ENCODE assay signal across 8 mouse cellular contexts in the genomic region with DNA sequence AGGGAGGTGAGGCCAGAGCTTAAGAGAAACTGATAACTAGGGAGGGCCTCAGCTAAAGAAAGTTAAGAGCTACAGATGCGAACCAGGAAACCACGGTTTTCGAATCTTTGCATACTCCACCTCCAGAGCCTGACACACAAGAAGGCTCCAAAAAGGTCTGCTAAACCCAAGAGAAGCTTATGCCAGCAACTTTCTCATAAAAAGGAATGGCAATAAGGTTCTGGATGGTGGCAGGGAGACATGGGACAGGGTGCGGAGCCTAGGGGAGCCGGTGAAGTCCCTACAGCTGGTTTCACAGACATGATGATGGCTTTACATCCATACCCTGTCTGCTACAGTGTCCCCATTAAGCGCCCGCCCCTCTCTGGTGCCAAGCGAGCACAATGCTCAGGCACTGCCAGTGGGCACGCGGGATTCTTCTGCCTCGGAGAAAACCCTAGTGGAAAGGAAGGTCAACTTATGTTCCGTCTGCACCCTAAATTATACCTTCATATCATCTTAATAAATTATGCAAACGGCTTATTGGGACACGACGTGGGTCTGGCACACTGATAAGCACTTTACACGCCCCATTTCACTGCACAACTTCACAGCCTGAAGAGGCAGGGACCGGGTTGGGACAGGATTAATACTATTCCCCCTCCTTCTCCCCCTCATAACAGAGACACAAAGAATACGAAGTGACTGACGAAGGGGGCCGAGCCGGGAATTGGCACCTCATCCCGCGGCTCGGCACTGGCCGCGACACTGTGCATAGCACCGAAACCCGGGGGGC. TPM values are rescaled to one million over a fixed set of nuclear protein-coding genes. Genes with fewer than 3 reads are reported as not detected.
DNase-seq lines count a peak whose midpoint lies in the region; ATAC-seq and TF ChIP-seq lines count a peak whose summit lies in the region.

No protein-coding gene starts in this region.

- no peak for TF ChIP-seq POLR2A in bone marrow macrophage, adult 2 months (IDR thresholded peaks at IDR 0.05; ENCODE audit: borderline replicate concordance, low read depth, low read length)

- 3% methylated on average over 28 of the region's 28 CpGs for WGBS in hindbrain, embryonic 12.5 days
- under 1% methylated on average over 28 of the region's 28 CpGs for WGBS in liver, embryonic 12.5 days (ENCODE audit: insufficient replicate concordance)
- WGBS in neural tube, embryonic 11.5 days, result 5% methylated on average over 28 of the region's 28 CpGs

- H3K36me3 ChIP-seq in hindbrain, embryonic 12.5 days, result no peaks in the 10 kb centered on the region
- no peaks in the 10 kb centered on the region for H3K36me3 ChIP-seq in liver, embryonic 12.5 days
- H3K36me3 ChIP-seq in neural tube, embryonic 11.5 days (ENCODE audit: control insufficient read depth, insufficient read depth, low read length), result no peaks in the 10 kb centered on the region

- no peak for TF ChIP-seq CTCF in bone marrow macrophage, adult 2 months (IDR thresholded peaks at IDR 0.05; ENCODE audit: low read depth, low read length)

- peak overlapping the region; percentile 100 for H3K9ac ChIP-seq in hindbrain, embryonic 12.5 days
- H3K9ac ChIP-seq in liver, embryonic 12.5 days, result peak overlapping the region; percentile 97
- H3K9ac ChIP-seq in neural tube, embryonic 11.5 days (ENCODE audit: low read length), result peak overlapping the region; percentile 94

- H3K4me1 ChIP-seq in bone marrow macrophage, adult 2 months (ENCODE audit: control insufficient read depth, insufficient read depth, low read length), result peaks cover 36% of the 10 kb centered on the region
- H3K4me1 ChIP-seq in hindbrain, embryonic 12.5 days, result peaks cover 38% of the 10 kb centered on the region
- H3K4me1 ChIP-seq in liver, embryonic 12.5 days, result peaks cover 56% of the 10 kb centered on the region
- peaks cover 10% of the 10 kb centered on the region for H3K4me1 ChIP-seq in neural tube, embryonic 11.5 days (ENCODE audit: control insufficient read depth, insufficient read depth, low read length)

- peak; percentile 31 for DNase-seq in right cerebral cortex, postnatal 14 days
- DNase-seq in right cerebral cortex, postnatal 25 days, result no peak
- peak; percentile 22 for DNase-seq in neural tube, embryonic 11.5 days (ENCODE audit: low spot score)
- DNase-seq in yolk sac, embryonic 10.5 days (ENCODE audit: low spot score), result no peak

- peak; percentile 70 for ATAC-seq in erythroblast, adult 5-6 weeks (replicated peaks; ENCODE audit: low FRiP score, poor library complexity, severe bottlenecking)
- ATAC-seq in hindbrain, embryonic 12.5 days (ENCODE audit: low FRiP score), result peak; percentile 20; the same call in 1 of the 2 replicates
- ATAC-seq in liver, embryonic 12.5 days, result peak; percentile 36
- ATAC-seq in neural tube, embryonic 11.5 days (ENCODE audit: insufficient read depth, low FRiP score, low TSS enrichment), result peak; percentile 35

- H3K4me3 ChIP-seq in bone marrow macrophage, adult 2 months (ENCODE audit: insufficient read depth, low read length), result peak overlapping the region; percentile 96
- H3K4me3 ChIP-seq in hindbrain, embryonic 12.5 days, result peak overlapping the region; percentile 100
- H3K4me3 ChIP-seq in liver, embryonic 12.5 days, result peak overlapping the region; percentile 95
- peak overlapping the region; percentile 99 for H3K4me3 ChIP-seq in neural tube, embryonic 11.5 days (ENCODE audit: low read depth, low read length)

- H3K27me3 ChIP-seq in hindbrain, embryonic 12.5 days, result no peaks in the 10 kb centered on the region
- H3K27me3 ChIP-seq in liver, embryonic 12.5 days (replicated peaks), result no peaks in the 10 kb centered on the region
- H3K27me3 ChIP-seq in neural tube, embryonic 11.5 days (ENCODE audit: control insufficient read depth, insufficient read depth, low read length), result no peaks in the 10 kb centered on the region

- no peaks in the 10 kb centered on the region for H3K9me3 ChIP-seq in hindbrain, embryonic 12.5 days (replicated peaks)
- no peaks in the 10 kb centered on the region for H3K9me3 ChIP-seq in liver, embryonic 12.5 days (replicated peaks)
- H3K9me3 ChIP-seq in neural tube, embryonic 11.5 days (ENCODE audit: control insufficient read depth, low read length), result no peaks in the 10 kb centered on the region

- H3K27ac ChIP-seq in bone marrow macrophage, adult 2 months (ENCODE audit: insufficient read depth, low read depth, low read length), result peak overlapping the region; percentile 78
- peak overlapping the region; percentile 98 for H3K27ac ChIP-seq in hindbrain, embryonic 12.5 days
- peak overlapping the region; percentile 95 for H3K27ac ChIP-seq in liver, embryonic 12.5 days
- peak overlapping the region; percentile 96 for H3K27ac ChIP-seq in neural tube, embryonic 11.5 days (ENCODE audit: low read depth, low read length)

- peak overlapping the region; percentile 92 for H3K4me2 ChIP-seq in hindbrain, embryonic 12.5 days (replicated peaks)
- peak overlapping the region; percentile 78 for H3K4me2 ChIP-seq in liver, embryonic 12.5 days
- peak overlapping the region; percentile 86 for H3K4me2 ChIP-seq in neural tube, embryonic 11.5 days (ENCODE audit: low read depth)

RNA-seq across cellular contexts. Expression of gene Stau1, which starts 0.9 kb away (rescaled TPM):
- polyA plus RNA-seq in bone marrow macrophage, adult 2 months (2012; ENCODE audit: insufficient read depth, insufficient read length, missing spikeins), result 48.7 and 51.2 TPM in 2 replicates
- 13.6 and 24.0 TPM in 2 replicates for total RNA-seq in erythroblast, adult 5-6 weeks (2015; ENCODE audit: low replicate concordance)
- 29.5 and 46.3 TPM in 2 replicates for total RNA-seq in erythroblast, adult 5-6 weeks (2017; ENCODE audit: low replicate concordance)
- polyA plus RNA-seq in hindbrain, embryonic 12.5 days (2016; fragmentation: Nextera tagmentation; extraction: Ambion mirVana), result 115 and 130 TPM in 2 replicates
- polyA plus RNA-seq in liver, embryonic 12.5 days (2016; fragmentation: Nextera tagmentation; extraction: Ambion mirVana), result 36.1 and 37.7 TPM in 2 replicates
- 103 and 109 TPM in 2 replicates for polyA plus RNA-seq in neural tube, embryonic 11.5 days (2014; fragmentation: Nextera tagmentation; extraction: Ambion mirVana)

RNA-seq across cellular contexts. Expression of gene Ddx27, which starts 19.8 kb away (rescaled TPM):
- 20.4 TPM in 2 replicates for polyA plus RNA-seq in bone marrow macrophage, adult 2 months (2012; ENCODE audit: insufficient read depth, insufficient read length, missing spikeins)
- total RNA-seq in erythroblast, adult 5-6 weeks (2015; ENCODE audit: low replicate concordance), result 14.2 and 21.5 TPM in 2 replicates
- 21.6 and 32.3 TPM in 2 replicates for total RNA-seq in erythroblast, adult 5-6 weeks (2017; ENCODE audit: low replicate concordance)
- polyA plus RNA-seq in hindbrain, embryonic 12.5 days (2016; fragmentation: Nextera tagmentation; extraction: Ambion mirVana), result 42.0 and 50.1 TPM in 2 replicates
- polyA plus RNA-seq in liver, embryonic 12.5 days (2016; fragmentation: Nextera tagmentation; extraction: Ambion mirVana), result 78.8 and 79.3 TPM in 2 replicates
- 43.0 and 48.0 TPM in 2 replicates for polyA plus RNA-seq in neural tube, embryonic 11.5 days (2014; fragmentation: Nextera tagmentation; extraction: Ambion mirVana)

Comparison
In these comparisons a context has a peak if more than half of its experiments do, and no peak if none do; other contexts are left out.
1. DNase-seq: peak in right cerebral cortex, postnatal 14 days (single experiment) and neural tube, embryonic 11.5 days (single experiment); none in right cerebral cortex, postnatal 25 days (single experiment) and yolk sac, embryonic 10.5 days (single experiment).
2. ATAC-seq: peak in every context shown above with its lines; median percentile 70 in erythroblast, adult 5-6 weeks; 36 in liver, embryonic 12.5 days; 35 in neural tube, embryonic 11.5 days; 20 in hindbrain, embryonic 12.5 days.
3. Peak in every context shown above with its lines, with median percentiles within 50 percentile points of each other: H3K27ac ChIP-seq, H3K4me3 ChIP-seq, H3K4me2 ChIP-seq and H3K9ac ChIP-seq.